Mouse (Mus musculus): ENCODE measurements around the gene Trmt112.

Trmt112 gene

GRCm38 (mm10) chr19:6925611-6926329 is 16.3 kb downstream of the Trmt112 start:
- no peak for DNase-seq (ENCODE audit: low read depth, low spot score)

- no peak for DNase-seq (ENCODE audit: low read depth, low spot score)
Measured at GRCm38 (mm10) chr19:6926559-6927255, 17.2 kb downstream of the Trmt112 start.

GRCm38 (mm10) chr19:6928080-6928479 is 18.6 kb downstream of the Trmt112 start:
- DNase-seq (ENCODE audit: low read depth, low spot score): no peak

GRCm38 (mm10) chr19:6931002-6931401 is 21.5 kb downstream of the Trmt112 start:
- DNase-seq (ENCODE audit: low read depth, low spot score): no peak

GRCm38 (mm10) chr19:6932018-6932417 is 22.5 kb downstream of the Trmt112 start:
- DNase-seq (ENCODE audit: low read depth, low spot score): no peak

- DNase-seq (ENCODE audit: low read depth, low spot score): no peak
Measured at GRCm38 (mm10) chr19:6933102-6933435, 23.6 kb downstream of the Trmt112 start.

GRCm38 (mm10) chr19:6933436-6934194 is 24.1 kb downstream of the Trmt112 start:
- no peak for DNase-seq (ENCODE audit: low read depth, low spot score)

GRCm38 (mm10) chr19:6934195-6934977 is 24.9 kb downstream of the Trmt112 start, which contains the start of gene Kcnk4:
Kcnk4 (minus strand) TSS chr19:6934515.
- no peak for DNase-seq (ENCODE audit: low read depth, low spot score)

- DNase-seq (ENCODE audit: low read depth, low spot score): no peak
Measured at GRCm38 (mm10) chr19:6936299-6936698, 26.8 kb downstream of the Trmt112 start.

- no peak for DNase-seq (ENCODE audit: low read depth, low spot score)
Measured at GRCm38 (mm10) chr19:6937541-6938465, 28.3 kb downstream of the Trmt112 start.

- no peak for DNase-seq (ENCODE audit: low read depth, low spot score)
Measured at GRCm38 (mm10) chr19:6939106-6940002, 29.9 kb downstream of the Trmt112 start.

- no peak for DNase-seq (ENCODE audit: low read depth, low spot score)
Measured at GRCm38 (mm10) chr19:6940396-6941351, 31.2 kb downstream of the Trmt112 start.

GRCm38 (mm10) chr19:6941372-6942248 is 32.1 kb downstream of the Trmt112 start, which contains the start of gene Bad:
Bad (plus strand) TSS chr19:6941861.
- DNase-seq (ENCODE audit: low read depth, low spot score): peak; percentile 95

- peak; percentile 88 for DNase-seq (ENCODE audit: low read depth, low spot score)
Measured at GRCm38 (mm10) chr19:6942249-6942691, 32.8 kb downstream of the Trmt112 start, which contains the start of gene Gpr137. Gpr137 (minus strand) TSS chr19:6942480.

GRCm38 (mm10) chr19:6942764-6943163 is 33.3 kb downstream of the Trmt112 start:
- DNase-seq (ENCODE audit: low read depth, low spot score): no peak

GRCm38 (mm10) chr19:6943709-6944108 is 34.2 kb downstream of the Trmt112 start:
- DNase-seq (ENCODE audit: low read depth, low spot score): no peak

GRCm38 (mm10) chr19:6947742-6948141 is 38.2 kb downstream of the Trmt112 start:
- no peak for DNase-seq (ENCODE audit: low read depth, low spot score)

All from mesoderm, embryonic 11.5 days (tissue).